Mouse (Mus musculus) CH12.LX (cell line): ENCODE measurements around the gene Slc13a4. TPM values are rescaled to one million over a fixed set of nuclear protein-coding genes. Genes with fewer than 3 reads are reported as not detected.

Source experiments
- DNase-seq: peaks from one replicate; pipeline ENCODE4 v3.0.0-alpha.2; 2013; ENCODE audit errors: extremely low read depth
- H3K27ac ChIP-seq: 2 replicates; pipeline ENCODE4 v1.5.1; 2012; ENCODE audit warnings: low read depth, mild to moderate bottlenecking, control low read depth, moderate library complexity; ENCODE audit not compliant: insufficient read depth
- H3K27me3 ChIP-seq: replicated peaks from 2 replicates; pipeline ENCODE3; 2012; ENCODE audit warnings: inconsistent platforms
- H3K36me3 ChIP-seq, 2 experiments: replicated peaks in 1 of 2; 2 replicates each; pipeline versions ENCODE3 to v1.6.1; 2012; ENCODE audit warnings: inconsistent platforms in 1 of 2, low read length in 1 of 2, mild to moderate bottlenecking in 1 of 2, mixed read lengths in 1 of 2, moderate library complexity in 1 of 2; ENCODE audit not compliant: control insufficient read depth in 1 of 2, insufficient read depth in 1 of 2
- H3K4me1 ChIP-seq, 2 experiments: 2 replicates each; pipeline ENCODE4 v1.6.1; 2012; ENCODE audit warnings: inconsistent platforms in 1 of 2, moderate library complexity in 1 of 2; ENCODE audit not compliant: insufficient read depth in 2 of 2, control insufficient read depth in 1 of 2
- H3K4me2 ChIP-seq: 2 replicates; pipeline ENCODE4 v1.6.1; 2012; ENCODE audit warnings: low read depth, mild to moderate bottlenecking, control low read depth; ENCODE audit not compliant: poor library complexity, insufficient read depth, severe bottlenecking
- H3K4me3 ChIP-seq, 3 experiments: fragments of 150-350 bp in 1 of 3; sonication (generic) in 1 of 3; replicated peaks in 1 of 3; 2 replicates each; pipeline versions ENCODE3 to v1.5.1; 2011 to 2012; ENCODE audit warnings: low read depth in 2 of 3, low read length in 2 of 3, mild to moderate bottlenecking in 2 of 3, moderate library complexity in 2 of 3, control low read depth in 1 of 3, improper control_type of control experiment in 1 of 3, inconsistent platforms in 1 of 3, mixed read lengths in 1 of 3; ENCODE audit not compliant: poor library complexity in 1 of 3
- H3K79me2 ChIP-seq: replicated peaks from 2 replicates; pipeline ENCODE4 v1.6.1; 2012; ENCODE audit warnings: mild to moderate bottlenecking, moderate library complexity; ENCODE audit not compliant: control insufficient read depth, poor library complexity, insufficient read depth, severe bottlenecking; ENCODE audit errors: extremely low read depth
- H3K9ac ChIP-seq: 2 replicates; pipeline ENCODE4 v1.6.1; 2012; ENCODE audit warnings: low read depth, mild to moderate bottlenecking, control low read depth, moderate library complexity; ENCODE audit not compliant: insufficient read depth
- H3K9me3 ChIP-seq: replicated peaks from 2 replicates; pipeline ENCODE3; 2012; ENCODE audit warnings: low read length, inconsistent platforms, mixed read lengths
- CHD2 ChIP-seq: IDR thresholded peaks from 2 replicates; pipeline ENCODE4 v1.6.1; 2011; ENCODE audit warnings: low read length, improper control_type of control experiment
- CTCF ChIP-seq, 2 experiments: IDR thresholded peaks in 1 of 2; conservative IDR thresholded peaks in 1 of 2; 2 replicates each; pipeline ENCODE4 v1.5.1; 2011 to 2012; ENCODE audit warnings: low read depth in 2 of 2, low read length in 2 of 2, improper control_type of control experiment in 1 of 2, inconsistent platforms in 1 of 2, mild to moderate bottlenecking in 1 of 2, moderate library complexity in 1 of 2
- E2F4 ChIP-seq: IDR thresholded peaks from 2 replicates; pipeline ENCODE4 v1.6.1; 2011; ENCODE audit warnings: low read depth, low read length, improper control_type of control experiment; ENCODE audit not compliant: insufficient replicate concordance
- ELF1 ChIP-seq: IDR thresholded peaks from 2 replicates; pipeline ENCODE4 v1.6.1; 2014; ENCODE audit warnings: low read depth, mild to moderate bottlenecking, inconsistent platforms, low read length, improper control_type of control experiment
- EP300 ChIP-seq: IDR thresholded peaks from 2 replicates; pipeline ENCODE4 v1.6.1; 2011; ENCODE audit warnings: low read length, improper control_type of control experiment
- ETS1 ChIP-seq: conservative IDR thresholded peaks from 2 replicates; pipeline ENCODE4 v1.6.1; 2012; ENCODE audit warnings: low read depth, mild to moderate bottlenecking, inconsistent platforms, low read length, improper control_type of control experiment, moderate library complexity
- GABPA ChIP-seq: IDR thresholded peaks from 2 replicates; pipeline ENCODE4 v1.6.1; 2012; ENCODE audit warnings: low read depth, low read length, improper control_type of control experiment, inconsistent platforms; ENCODE audit not compliant: insufficient replicate concordance
- HCFC1 ChIP-seq: IDR thresholded peaks from 2 replicates; pipeline ENCODE4 v1.6.1; 2012; ENCODE audit warnings: low read depth, mild to moderate bottlenecking, inconsistent platforms, low read length, improper control_type of control experiment
- JUND ChIP-seq: conservative IDR thresholded peaks from 2 replicates; pipeline ENCODE4 v1.6.1; 2011; ENCODE audit warnings: low read depth, low read length, improper control_type of control experiment
- MAX ChIP-seq: IDR thresholded peaks from 2 replicates; pipeline ENCODE4 v1.6.1; 2011; ENCODE audit warnings: low read length, improper control_type of control experiment
- MAZ ChIP-seq: IDR thresholded peaks from 2 replicates; pipeline ENCODE4 v1.6.1; 2012; ENCODE audit warnings: low read depth, mild to moderate bottlenecking, inconsistent platforms, low read length, improper control_type of control experiment, moderate library complexity
- MXI1 ChIP-seq: IDR thresholded peaks from 2 replicates; pipeline ENCODE4 v1.6.1; 2011; ENCODE audit warnings: mild to moderate bottlenecking, low read depth, low read length, improper control_type of control experiment
- MYC ChIP-seq: IDR thresholded peaks from 2 replicates; pipeline ENCODE4 v1.6.1; 2011; ENCODE audit warnings: low read depth, mild to moderate bottlenecking, improper control_type of control experiment, low read length
- POLR2AphosphoS2 ChIP-seq: IDR thresholded peaks from 2 replicates; pipeline ENCODE4 v1.6.1; 2011; ENCODE audit warnings: low read depth, low read length, improper control_type of control experiment
- RAD21 ChIP-seq: IDR thresholded peaks from 2 replicates; pipeline ENCODE4 v1.6.1; 2011; ENCODE audit warnings: low read depth, mild to moderate bottlenecking, low read length, improper control_type of control experiment, moderate library complexity
- RCOR1 ChIP-seq: conservative IDR thresholded peaks from 2 replicates; pipeline ENCODE4 v1.6.1; 2012; ENCODE audit warnings: low read depth, mild to moderate bottlenecking, inconsistent platforms, low read length, improper control_type of control experiment
- SIN3A ChIP-seq: IDR thresholded peaks from 2 replicates; pipeline ENCODE4 v1.6.1; 2012; ENCODE audit warnings: low read length, improper control_type of control experiment, inconsistent platforms
- TBP ChIP-seq: conservative IDR thresholded peaks from 2 replicates; pipeline ENCODE4 v1.6.1; 2011; ENCODE audit warnings: low read depth, low read length, improper control_type of control experiment
- TCF12 ChIP-seq: IDR thresholded peaks from 2 replicates; pipeline ENCODE4 v1.6.1; 2014; ENCODE audit warnings: low read depth, mild to moderate bottlenecking, inconsistent platforms, low read length, improper control_type of control experiment
- UBTF ChIP-seq: IDR thresholded peaks from 2 replicates; pipeline ENCODE4 v1.6.1; 2012; ENCODE audit warnings: low read depth, mild to moderate bottlenecking, inconsistent platforms, low read length, improper control_type of control experiment, moderate library complexity
- USF1 ChIP-seq: IDR thresholded peaks from 2 replicates; pipeline ENCODE4 v1.6.1; 2014; ENCODE audit warnings: low read depth, mild to moderate bottlenecking, inconsistent platforms, low read length, improper control_type of control experiment
- ZKSCAN1 ChIP-seq: IDR thresholded peaks from 2 replicates; pipeline ENCODE4 v1.6.1; 2012; ENCODE audit warnings: low read depth, inconsistent platforms, low read length, improper control_type of control experiment, borderline replicate concordance
- dilution Hi-C: fragments of 300-500 bp; cut with MboI; formaldehyde crosslinking; loops from 2 replicates; pipeline ENCODE4 v1.14.3; 2020; ENCODE audit warnings: low sequenced_read_pairs; ENCODE audit not compliant: extremely low pct_unique_long_range_greater_than_20kb, extremely low pct_ligation_motif_present
- in situ Hi-C: fragments of 300-500 bp; cut with MboI; formaldehyde crosslinking; loops from 3 replicates; pipeline ENCODE4 v1.14.3; 2019; ENCODE audit warnings: low sequenced_read_pairs, low pct_ligation_motif_present, low pct_unique_long_range_greater_than_20kb, mixed read lengths
- polyA plus RNA-seq: library from polyadenylated mRNA; unstranded; fragments of >175 nt; gene quantifications from 2 replicates; pipeline ENCODE4 v1.2.1, GENCODE M21; 2012; ENCODE audit warnings: low read depth; ENCODE audit not compliant: insufficient read length
- total RNA-seq, 2 experiments: library from RNA; depleted of rRNA; stranded (reverse); fragments of 300-350 nt in 1 of 2; fragments of >200 nt in 1 of 2; gene quantifications; 2 replicates each; pipeline ENCODE4 v1.2.3; 2012 to 2014

Slc13a4 gene
- total and polyA plus RNA-seq, 3 experiments: not detected

DNA sequence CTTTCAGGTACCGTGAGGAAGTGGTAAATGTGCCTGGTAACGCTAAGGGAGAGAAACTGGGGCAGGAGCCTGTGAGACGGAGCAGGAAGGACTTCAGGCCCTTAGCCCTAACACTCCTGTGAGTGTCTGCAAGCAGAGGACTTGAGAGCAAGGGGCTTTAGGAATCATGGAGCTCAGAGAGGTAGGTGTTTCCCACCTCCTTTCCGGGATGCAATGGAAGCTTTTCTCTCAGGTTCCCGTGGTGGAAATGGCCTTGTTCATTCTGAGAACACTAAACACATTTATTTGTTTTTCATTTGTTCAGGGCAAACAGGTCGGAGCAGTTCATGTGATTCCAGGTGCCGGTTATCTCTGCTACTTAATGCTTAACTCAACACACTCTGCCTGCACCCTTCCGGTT lies 29.9 kb upstream of the Slc13a4 start:
- Histone ChIP-seq H3K4me2 (no peak overlapping the region), H3K79me2 (no peaks in the 10 kb centered on the region), H3K4me1 (no peaks in the 10 kb centered on the region), H3K4me3 (no peak overlapping the region), H3K9me3 (no peaks in the 10 kb centered on the region), H3K36me3 (no peaks in the 10 kb centered on the region), H3K27ac (no peak overlapping the region), H3K9ac (no peak overlapping the region), H3K27me3 (no peaks in the 10 kb centered on the region)
- TF ChIP-seq MAX (no peak), USF1 (no peak), JUND (no peak), MYC (no peak), ELF1 (no peak), POLR2AphosphoS2 (no peak), HCFC1 (no peak), CHD2 (no peak), E2F4 (no peak), ETS1 (no peak), RAD21 (no peak), ZKSCAN1 (no peak), TBP (no peak), EP300 (no peak)
- in situ Hi-C loops: no loop called here
- dilution Hi-C loops: no loop called here
- no peak for DNase-seq

DNA sequence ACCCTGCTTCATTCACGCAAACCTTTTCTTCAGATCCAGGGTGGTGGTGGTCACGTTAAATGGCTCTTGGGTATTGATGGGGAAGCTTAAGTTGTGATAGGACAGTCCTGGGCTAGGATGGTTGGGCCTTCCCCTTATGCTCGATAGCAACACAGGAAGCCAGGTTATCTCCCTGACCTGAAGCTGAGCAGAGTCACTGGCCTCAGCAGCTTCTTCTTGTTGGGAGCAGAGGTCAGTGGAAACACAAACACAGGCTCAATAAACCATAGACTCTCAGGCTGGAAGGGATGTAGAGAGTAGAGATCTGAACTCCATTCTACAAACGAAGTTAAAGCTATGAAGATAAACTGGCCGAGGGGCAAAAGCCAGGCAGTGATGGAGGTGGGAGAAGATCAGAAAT lies 27.5 kb upstream of the Slc13a4 start:
- Histone ChIP-seq H3K4me1 (no peaks in the 10 kb centered on the region), H3K36me3 (no peaks in the 10 kb centered on the region), H3K9me3 (no peaks in the 10 kb centered on the region), H3K79me2 (no peaks in the 10 kb centered on the region), H3K27ac (no peak overlapping the region), H3K4me3 (no peak overlapping the region), H3K27me3 (no peaks in the 10 kb centered on the region), H3K9ac (no peak overlapping the region), H3K4me2 (no peak overlapping the region)
- in situ Hi-C loops: no loop called here
- TF ChIP-seq MAZ (no peak), HCFC1 (no peak), RCOR1 (no peak), CTCF (conservative IDR thresholded peaks at IDR 0.05 in 1 of 2, IDR thresholded peaks at IDR 0.05 in 1 of 2; ENCODE audit: low read depth in 2 of 2, low read length in 2 of 2) (no peak), UBTF (no peak), POLR2AphosphoS2 (no peak), SIN3A (no peak), TCF12 (no peak), GABPA (no peak), ELF1 (no peak), ZKSCAN1 (no peak), JUND (no peak), MXI1 (no peak), RAD21 (no peak)
- dilution Hi-C loops: no loop called here
- DNase-seq: no peak
